Mouse (Mus musculus) hindbrain, embryonic 11.5 days (tissue): ENCODE data around the gene Ddx49. TPM values are rescaled to one million over a fixed set of nuclear protein-coding genes. Genes with fewer than 3 reads are reported as not detected.

Experiments used
- ATAC-seq: fragments of 200-750 bp; cut with Nextera tagmentation; 2 replicates; pipeline ENCODE4 v1.8.0; 2017; ENCODE audit warnings: mild to moderate bottlenecking, moderate TSS enrichment, moderate library complexity; ENCODE audit not compliant: low FRiP score
- DNase-seq: peaks from one replicate; pipeline ENCODE4 v3.0.0-alpha.2; 2015; ENCODE audit warnings: low spot score
- H3K27ac ChIP-seq: fragments of 300-500 bp; sonication (generic); 2 replicates; pipeline ENCODE4 v1.5.1; 2014; ENCODE audit warnings: mild to moderate bottlenecking, low read depth, low read length
- H3K27me3 ChIP-seq: fragments of 300-500 bp; sonication (generic); 2 replicates; pipeline ENCODE4 v1.6.1; 2014; ENCODE audit warnings: mild to moderate bottlenecking, low read length, moderate library complexity, mixed read lengths; ENCODE audit not compliant: control insufficient read depth, insufficient read depth
- H3K36me3 ChIP-seq: fragments of 300-500 bp; sonication (generic); 2 replicates; pipeline ENCODE4 v1.6.1; 2014; ENCODE audit warnings: mild to moderate bottlenecking, low read length, moderate library complexity, mixed read lengths; ENCODE audit not compliant: control insufficient read depth, insufficient read depth
- H3K4me1 ChIP-seq: fragments of 300-500 bp; sonication (generic); replicated peaks from 2 replicates; pipeline ENCODE4 v1.6.1; 2014; ENCODE audit warnings: low read length, mixed read lengths; ENCODE audit not compliant: control insufficient read depth, insufficient read depth
- H3K4me2 ChIP-seq: fragments of 300-500 bp; sonication (generic); replicated peaks from 2 replicates; pipeline ENCODE4 v1.6.1; 2014; ENCODE audit warnings: mild to moderate bottlenecking, low read depth, low read length
- H3K4me3 ChIP-seq: fragments of 300-500 bp; sonication (generic); 2 replicates; pipeline ENCODE4 v1.5.1; 2014; ENCODE audit warnings: low read depth, low read length
- H3K9ac ChIP-seq: fragments of 300-500 bp; sonication (generic); 2 replicates; pipeline ENCODE4 v1.6.1; 2014; ENCODE audit warnings: low read depth, low read length
- H3K9me3 ChIP-seq: fragments of 300-500 bp; sonication (generic); 2 replicates; pipeline ENCODE4 v1.6.1; 2016; ENCODE audit warnings: low read length; ENCODE audit not compliant: control insufficient read depth
- WGBS: fragments of 180-500 bp; shearing (Covaris S2); extraction: QIAGEN DNeasy Blood & Tissue Kit; methylation state at CpG from one replicate; pipeline ENCODE4 v1.1.7; 2014; 5-methylcytosine and 5-hydroxymethylcytosine counted together
- polyA plus RNA-seq: library from polyadenylated mRNA; unstranded; fragments of >200 nt; fragmentation: Nextera tagmentation; extraction: Ambion mirVana; gene quantifications from 2 replicates; pipeline ENCODE4 v1.2.1, GENCODE M21; 2014

The Ddx49 gene
- polyA plus RNA-seq, 1 experiment from 2014 or later, result 50.1 TPM

DNA sequence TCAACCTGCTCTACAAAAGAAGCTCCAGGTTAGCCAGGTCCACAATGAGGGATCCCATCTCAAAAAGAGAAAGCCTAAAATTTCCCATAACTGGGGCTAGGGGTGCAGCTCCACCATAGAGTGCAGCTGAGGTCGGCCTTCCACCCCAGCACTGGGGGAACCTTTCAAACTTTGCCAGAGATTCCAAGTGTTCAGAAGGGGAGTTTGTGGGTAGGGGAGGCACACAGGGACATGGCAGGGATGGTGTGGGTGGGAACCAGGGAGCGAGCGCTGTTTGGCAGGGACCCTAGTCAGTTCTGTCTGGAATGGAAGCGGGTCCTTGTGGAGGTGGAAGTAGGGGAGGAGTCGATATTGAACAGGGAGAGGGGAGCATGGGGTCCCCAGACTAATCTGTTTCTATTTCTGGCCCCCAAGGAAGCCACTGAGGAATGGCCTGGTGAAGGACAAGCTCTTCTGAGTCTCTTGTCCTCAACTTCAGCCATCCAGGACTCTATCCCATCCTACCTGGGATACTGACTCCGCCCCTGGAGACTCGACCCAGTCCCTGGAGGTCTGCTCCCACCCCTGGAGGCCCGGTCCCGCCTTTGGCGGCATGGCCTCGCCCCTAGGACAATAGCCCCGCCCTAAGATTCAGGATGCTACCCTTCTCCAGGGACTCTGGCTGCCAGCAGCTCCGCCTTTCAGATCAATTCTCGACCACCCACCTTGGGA is 27.0 kb upstream of the Ddx49 start, which contains the start of gene Gdf1:
Gdf1 (plus strand) TSS at position 694 of the 711 bp plus-strand sequence.
- peaks cover 4% of the 10 kb centered on the region; the same call in 1 of the 2 replicates for H3K36me3 ChIP-seq
- no peaks in the 10 kb centered on the region for H3K9me3 ChIP-seq
- H3K4me2 ChIP-seq, result peak within 1 kb of the TSS; percentile 32
- peaks cover 5% of the 10 kb centered on the region for H3K27me3 ChIP-seq
- no peak within 1 kb of the TSS; the same call in 1 of the 2 replicates for H3K9ac ChIP-seq
- H3K4me1 ChIP-seq, result peaks cover 21% of the 10 kb centered on the region
- 0 out of 2 replicates have a peak within 1 kb of the TSS, but pooled peaks have one; percentile 8 for H3K4me3 ChIP-seq
- H3K27ac ChIP-seq, result no peak within 1 kb of the TSS
- DNase-seq, result no peak
- no peak for ATAC-seq
- WGBS, result 21% methylated on average over 14 of the region's 14 CpGs

DNA sequence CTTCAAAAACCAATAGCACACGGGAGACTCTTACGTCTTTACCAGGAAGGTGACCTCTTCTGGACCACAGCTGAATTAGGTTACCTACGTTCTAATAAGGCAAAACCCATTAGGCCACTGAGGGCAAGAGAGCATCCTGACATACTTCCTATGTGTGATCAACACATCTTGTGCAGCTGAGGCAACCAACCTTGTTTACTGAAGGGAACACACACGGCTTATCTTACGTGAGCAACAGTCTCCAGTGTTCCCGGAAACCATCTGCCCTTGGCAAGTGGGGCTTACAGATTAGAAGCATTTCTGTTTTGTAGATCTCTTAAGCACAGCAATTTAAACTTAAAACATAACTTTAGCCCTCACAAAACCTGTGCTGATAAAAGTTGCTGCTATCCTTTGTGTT is 25.2 kb upstream of the Ddx49 start:
- H3K9me3 ChIP-seq, result no peaks in the 10 kb centered on the region
- H3K36me3 ChIP-seq, result peaks cover 2% of the 10 kb centered on the region; the same call in 1 of the 2 replicates
- H3K27ac ChIP-seq, result no peak overlapping the region
- 97% methylated on average over 6 of the region's 6 CpGs for WGBS
- no peak overlapping the region for H3K4me3 ChIP-seq
- H3K9ac ChIP-seq, result no peak overlapping the region
- no peak overlapping the region for H3K4me2 ChIP-seq
- no peak for ATAC-seq
- no peak for DNase-seq
- peaks cover 21% of the 10 kb centered on the region for H3K4me1 ChIP-seq
- H3K27me3 ChIP-seq, result peaks cover 5% of the 10 kb centered on the region

DNA sequence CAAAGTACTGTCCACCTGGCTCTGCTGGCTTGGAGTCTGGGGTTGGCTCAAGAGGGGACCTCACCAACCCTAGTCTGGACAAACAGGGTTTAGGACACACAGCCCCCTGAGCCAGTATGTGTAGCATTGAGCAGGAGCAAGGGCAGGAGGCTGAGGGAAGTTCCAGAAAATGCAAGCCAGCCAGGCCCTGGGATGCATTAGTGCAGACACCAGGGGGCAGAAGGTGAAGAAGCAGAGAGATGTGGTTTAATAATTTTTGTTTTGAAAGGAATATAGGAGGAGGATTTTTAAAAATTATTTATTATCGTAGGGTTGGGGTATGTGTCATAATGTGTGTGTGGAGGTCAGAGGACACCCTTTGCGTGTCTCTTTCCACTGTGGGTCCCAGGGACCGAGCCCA is 21.4 kb upstream of the Ddx49 start:
- ATAC-seq (no peak), DNase-seq (no peak)
- Histone ChIP-seq H3K4me1 (peaks cover 1% of the 10 kb centered on the region; the same call in 1 of the 2 replicates), H3K4me3 (no peak overlapping the region), H3K4me2 (no peak overlapping the region), H3K9ac (no peak overlapping the region), H3K9me3 (no peaks in the 10 kb centered on the region), H3K27me3 (0 out of 2 replicates have a peak, but pooled peaks cover 2% of the 10 kb centered on the region), H3K27ac (no peak overlapping the region), H3K36me3 (no peaks in the 10 kb centered on the region)
- WGBS, result 95% methylated on average over 3 of the region's 3 CpGs

DNA sequence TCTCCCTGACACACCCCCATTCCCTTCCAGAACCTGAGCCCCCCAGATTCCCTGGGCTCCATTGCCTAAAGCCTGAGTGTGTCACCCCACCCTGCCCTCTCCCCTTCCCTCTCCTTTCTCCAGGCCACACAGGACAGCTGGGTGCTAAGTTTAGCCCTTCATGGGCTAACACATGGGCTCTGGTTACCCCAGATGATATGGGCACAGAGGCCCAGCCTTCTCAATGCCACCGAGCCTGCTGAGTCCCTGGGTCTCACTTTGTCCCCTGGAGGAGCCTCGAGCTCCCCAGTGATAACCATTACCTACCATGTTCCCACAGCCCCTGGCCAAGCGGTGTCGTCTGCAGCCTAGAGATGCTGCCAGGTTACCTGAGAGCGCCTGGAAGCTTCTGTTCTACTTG is 15.6 kb upstream of the Ddx49 start:
- ATAC-seq, result no peak
- Histone ChIP-seq H3K4me3 (no peak overlapping the region), H3K27ac (peak overlapping the region; percentile 8; the same call in 1 of the 2 replicates), H3K27me3 (0 out of 2 replicates have a peak, but pooled peaks cover 2% of the 10 kb centered on the region), H3K9me3 (no peaks in the 10 kb centered on the region), H3K4me1 (peaks cover 8% of the 10 kb centered on the region), H3K36me3 (peaks cover 3% of the 10 kb centered on the region; the same call in 1 of the 2 replicates), H3K9ac (no peak overlapping the region), H3K4me2 (no peak overlapping the region)
- no peak for DNase-seq
- WGBS, result 86% methylated on average over 5 of the region's 5 CpGs

DNA sequence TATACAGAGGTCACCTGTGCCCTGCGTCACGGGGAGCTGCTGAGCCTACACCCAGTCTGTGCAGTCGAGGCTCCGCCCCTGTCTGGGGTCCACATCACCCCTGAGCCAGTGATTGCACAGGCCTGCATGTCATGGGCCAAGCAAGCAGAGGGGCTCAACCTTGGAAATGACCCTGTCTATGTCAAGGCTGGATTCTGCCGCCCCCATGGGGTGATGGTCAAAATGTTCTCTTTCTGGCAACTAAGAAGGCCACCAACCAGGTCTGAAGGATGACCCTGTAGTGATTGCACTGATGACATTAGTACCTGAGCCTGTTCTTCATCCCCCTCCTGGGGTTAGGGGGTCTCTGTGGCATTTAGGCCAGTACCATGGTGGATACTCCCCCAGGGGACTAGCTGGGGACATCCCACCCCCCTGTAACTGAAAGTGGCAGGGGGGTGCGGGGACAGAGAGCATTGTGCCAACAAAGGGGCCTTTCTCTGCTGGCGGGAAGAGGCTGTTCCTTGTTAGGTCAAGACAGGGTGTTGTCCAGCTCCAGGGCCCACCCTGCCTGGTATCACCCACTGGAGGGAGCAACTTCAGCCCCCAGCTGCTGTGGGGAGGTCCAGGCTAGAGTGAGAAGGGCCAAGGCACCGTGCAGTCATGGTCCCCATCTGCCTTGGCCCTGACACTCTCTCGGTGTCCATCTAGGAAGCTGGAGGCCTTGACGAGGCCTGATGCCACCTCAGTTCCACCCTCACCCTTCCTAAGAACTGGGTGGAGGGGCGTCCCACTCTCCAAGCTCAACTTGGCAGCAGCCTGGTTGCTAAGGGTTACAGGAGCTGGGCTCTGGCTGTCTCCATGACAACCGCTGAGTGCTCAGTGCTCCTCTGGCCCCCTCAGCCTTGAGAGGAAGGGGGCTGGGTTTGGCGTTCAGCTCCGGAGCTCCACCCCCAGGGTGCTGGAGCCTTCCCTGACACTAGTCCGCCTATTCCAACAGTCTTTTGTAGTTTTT is 14.5 kb upstream of the Ddx49 start:
- Histone ChIP-seq H3K27me3 (0 out of 2 replicates have a peak, but pooled peaks cover 2% of the 10 kb centered on the region), H3K4me3 (peak overlapping the region; percentile 52), H3K9ac (peak overlapping the region; percentile 69), H3K27ac (peak overlapping the region; percentile 83), H3K4me2 (peak overlapping the region; percentile 73), H3K36me3 (peaks cover 4% of the 10 kb centered on the region; the same call in 1 of the 2 replicates), H3K4me1 (peaks cover 8% of the 10 kb centered on the region), H3K9me3 (no peaks in the 10 kb centered on the region)
- 8% methylated on average over 15 of the region's 15 CpGs for WGBS
- peak; percentile 89 for ATAC-seq
- DNase-seq, result peak; percentile 90

DNA sequence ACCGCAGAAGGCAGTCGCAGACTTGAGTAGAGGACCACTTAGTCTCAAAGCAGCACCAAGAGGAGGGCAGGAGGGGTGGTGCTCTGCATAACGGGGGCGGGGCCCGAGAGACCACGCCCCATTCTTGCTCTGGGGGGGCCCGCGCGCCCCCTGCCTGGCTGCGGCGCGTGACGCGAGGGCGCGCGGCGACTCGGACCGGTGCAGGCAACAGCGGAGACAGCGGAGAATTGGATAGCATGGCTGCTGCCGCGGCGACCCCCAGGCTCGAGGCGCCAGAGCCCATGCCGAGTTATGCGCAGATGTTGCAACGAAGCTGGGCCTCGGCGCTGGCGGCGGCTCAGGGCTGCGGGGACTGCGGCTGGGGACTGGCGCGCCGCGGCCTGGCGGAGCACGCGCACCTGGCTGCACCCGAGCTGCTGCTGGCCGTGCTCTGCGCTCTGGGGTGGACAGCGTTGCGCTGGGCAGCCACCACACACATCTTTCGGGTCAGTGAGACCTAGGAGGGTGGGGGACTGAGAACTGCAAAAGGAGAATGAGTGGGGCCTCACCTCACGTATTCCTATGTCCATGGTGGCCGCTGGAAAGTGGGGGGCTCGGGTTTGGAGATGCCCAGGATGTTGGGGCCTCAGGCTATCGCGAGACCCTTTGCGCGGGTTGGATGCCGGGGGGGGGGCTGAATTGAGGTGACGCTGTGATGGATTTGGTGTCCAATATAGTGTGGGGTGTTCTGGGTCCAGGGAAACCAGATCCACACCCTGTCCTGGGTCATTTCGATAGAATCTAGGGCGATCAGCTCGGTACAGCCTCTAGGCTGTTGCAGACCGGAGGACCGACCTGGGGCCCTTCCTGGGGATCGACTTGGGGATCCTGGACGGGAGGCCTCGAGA is 13.6 kb upstream of the Ddx49 start, which contains the start of gene Cers1:
Cers1 (plus strand) TSS at position 152 of the 887 bp plus-strand sequence.
- H3K4me3 ChIP-seq, result peak within 1 kb of the TSS; percentile 52
- 3% methylated on average over 66 of the region's 66 CpGs for WGBS
- peaks cover 8% of the 10 kb centered on the region for H3K4me1 ChIP-seq
- H3K27ac ChIP-seq, result peak within 1 kb of the TSS; percentile 83
- peak within 1 kb of the TSS; percentile 73 for H3K4me2 ChIP-seq
- H3K9me3 ChIP-seq, result no peaks in the 10 kb centered on the region
- ATAC-seq, result peak; percentile 63
- DNase-seq, result peak; percentile 80
- H3K9ac ChIP-seq, result peak within 1 kb of the TSS; percentile 69
- 0 out of 2 replicates have a peak, but pooled peaks cover 2% of the 10 kb centered on the region for H3K27me3 ChIP-seq
- peaks cover 4% of the 10 kb centered on the region; the same call in 1 of the 2 replicates for H3K36me3 ChIP-seq

DNA sequence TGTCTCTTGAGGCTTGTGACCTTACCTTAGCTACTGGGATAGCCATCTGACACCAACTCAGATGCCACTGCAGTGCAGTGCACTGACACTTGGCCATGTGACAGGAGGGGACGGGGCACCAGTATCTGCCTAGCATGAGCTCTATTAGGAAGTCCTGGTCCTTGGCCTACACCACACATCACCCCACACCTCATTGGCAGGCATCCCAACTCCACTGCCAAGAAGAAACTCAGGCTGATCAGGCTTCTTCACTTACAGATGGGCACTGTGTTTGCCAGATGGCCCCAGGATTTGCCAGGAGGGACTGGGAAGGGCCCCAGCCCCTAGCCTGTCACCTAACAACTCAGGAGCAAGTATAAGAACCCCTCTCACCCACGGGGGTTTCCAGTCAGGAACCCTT is 11.1 kb upstream of the Ddx49 start:
- Histone ChIP-seq H3K27me3 (no peaks in the 10 kb centered on the region), H3K27ac (no peak overlapping the region), H3K9ac (no peak overlapping the region), H3K4me3 (no peak overlapping the region), H3K4me2 (no peak overlapping the region), H3K36me3 (peaks cover 5% of the 10 kb centered on the region; the same call in 1 of the 2 replicates), H3K4me1 (peaks cover 8% of the 10 kb centered on the region), H3K9me3 (no peaks in the 10 kb centered on the region)
- DNase-seq, result no peak
- WGBS, result 94% methylated on average over 2 of the region's 2 CpGs
- no peak for ATAC-seq
